Mouse (Mus musculus): ENCODE results near the gene Dhx29.

GRCm38 (mm10) chr13:112928038-112928668 lies 899 bp downstream of the Dhx29 start:
- TF ChIP-seq CTCF (conservative IDR thresholded peaks at IDR 0.05; ENCODE audit: low read length), result no peak
- TF ChIP-seq POU5F1 (IDR thresholded peaks at IDR 0.05; ENCODE audit: borderline replicate concordance, low read length), result no peak
